Comparison of ENCODE assay signal across 25 mouse cellular contexts in the genomic region with DNA sequence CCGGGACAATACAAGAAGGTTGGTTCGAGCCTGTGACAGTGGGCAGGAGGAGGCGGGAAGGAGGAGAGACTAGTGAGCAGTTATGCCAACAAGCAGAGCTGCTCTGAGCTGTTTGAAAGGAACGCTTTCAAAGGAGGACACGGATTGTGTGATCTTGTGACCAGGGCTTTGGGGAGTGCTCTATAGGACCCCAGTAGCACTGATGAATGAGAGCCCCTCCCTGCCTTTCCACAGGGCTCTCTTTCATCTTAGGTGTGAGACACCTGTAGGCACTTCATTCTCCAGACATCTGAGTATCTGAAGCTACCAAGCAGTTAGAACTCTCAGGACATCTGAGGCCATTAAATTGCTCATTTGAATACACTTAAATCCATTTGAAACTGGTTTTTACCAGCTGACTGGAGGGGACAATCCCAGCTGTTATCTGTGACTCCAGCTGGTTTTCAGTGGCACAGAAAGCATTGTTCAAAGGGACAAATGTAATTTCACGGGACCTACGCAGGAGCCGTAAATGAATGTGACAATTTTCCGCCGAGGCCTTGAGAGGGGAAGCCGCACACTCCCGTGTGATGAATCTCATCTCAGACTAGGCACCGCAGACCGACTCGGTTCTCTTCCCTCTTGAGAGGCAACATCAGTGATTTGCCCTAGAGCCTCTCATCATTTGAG. TPM values are rescaled to one million over a fixed set of nuclear protein-coding genes. Genes with fewer than 3 reads are reported as not detected.
DNase-seq lines count a peak whose midpoint lies in the region; ATAC-seq lines count a peak whose summit lies in the region.
"Had no signal": no experiment of that assay in that cellular context is flagged by ENCODE, and none has a peak within 500 bp of the region (broad histone marks: within the 10 kb centered on the region; RNA-seq: fewer than 3 reads in every experiment).

No protein-coding gene starts in this region.

- no peaks in the 10 kb centered on the region for H3K27me3 ChIP-seq in hindbrain, embryonic 12.5 days
- no peaks in the 10 kb centered on the region for H3K27me3 ChIP-seq in hindbrain, embryonic 14.5 days (ENCODE audit: control insufficient read depth, insufficient read depth, low read length)
- no peaks in the 10 kb centered on the region for H3K27me3 ChIP-seq in midbrain, embryonic 12.5 days
- H3K27me3 ChIP-seq in neural tube, embryonic 14.5 days (ENCODE audit: control insufficient read depth, insufficient read depth, low read length), result no peaks in the 10 kb centered on the region
- H3K27me3 ChIP-seq: embryonic facial prominence, embryonic 13.5 days; forebrain, embryonic 12.5 days; hindbrain, embryonic 15.5 days; intestine, embryonic 15.5 days had no signal

- peak; percentile 54 for ATAC-seq in hindbrain, embryonic 12.5 days (ENCODE audit: low FRiP score)
- no peak for ATAC-seq in hindbrain, embryonic 14.5 days (ENCODE audit: low FRiP score)
- ATAC-seq in midbrain, embryonic 12.5 days (ENCODE audit: low FRiP score, low read depth), result peak; percentile 47; the same call in 1 of the 2 replicates
- ATAC-seq in neural tube, embryonic 14.5 days (ENCODE audit: low read depth), result peak; percentile 24; the same call in 1 of the 2 replicates
- ATAC-seq: activated CD4-positive, CD25-positive, alpha-beta regulatory T cell, adult 4 months; intestine, embryonic 15.5 days; lung, postnatal 0 days had no signal

- H3K27ac ChIP-seq in hindbrain, embryonic 12.5 days, result no peak overlapping the region
- no peak overlapping the region for H3K27ac ChIP-seq in hindbrain, embryonic 14.5 days
- H3K27ac ChIP-seq in midbrain, embryonic 12.5 days (replicated peaks), result no peak overlapping the region
- no peak overlapping the region for H3K27ac ChIP-seq in neural tube, embryonic 14.5 days (ENCODE audit: low read depth, low read length)
- H3K27ac ChIP-seq: embryonic facial prominence, embryonic 13.5 days; forebrain, embryonic 12.5 days; gastrocnemius, adult 2 months; hindbrain, embryonic 15.5 days; intestine, embryonic 15.5 days; layer of hippocampus, adult 2 months; macrophage had no signal

- no peaks in the 10 kb centered on the region for H3K4me1 ChIP-seq in hindbrain, embryonic 12.5 days
- H3K4me1 ChIP-seq in hindbrain, embryonic 14.5 days (replicated peaks; ENCODE audit: control insufficient read depth, insufficient read depth, low read length), result no peaks in the 10 kb centered on the region; the same call in 1 of the 2 replicates
- H3K4me1 ChIP-seq in midbrain, embryonic 12.5 days, result no peaks in the 10 kb centered on the region; the same call in 1 of the 2 replicates
- H3K4me1 ChIP-seq in neural tube, embryonic 14.5 days (ENCODE audit: control insufficient read depth, insufficient read depth, low read length), result no peaks in the 10 kb centered on the region
- H3K4me1 ChIP-seq: embryonic facial prominence, embryonic 13.5 days; forebrain, embryonic 12.5 days; hindbrain, embryonic 15.5 days; intestine, embryonic 15.5 days had no signal

- no peak for DNase-seq in hindbrain, embryonic 14.5 days (ENCODE audit: low spot score)
- peak; percentile 29 for DNase-seq in mesoderm, embryonic 11.5 days (ENCODE audit: low read depth, low spot score)
- DNase-seq in cerebellum, postnatal 25 days, result no peak
- no peak for DNase-seq in gastrocnemius, adult 8-10 months (ENCODE audit: low spot score in 2 of 2)
- DNase-seq: adrenal gland, adult 8-10 months; cerebellum, adult 8-10 months; gastrocnemius, adult 2 months; kidney, adult 9 months; kidney, postnatal 25 days; layer of hippocampus, postnatal 36 days; thymus, postnatal 14 days had no signal

- H3K36me3 ChIP-seq in hindbrain, embryonic 12.5 days, result no peaks in the 10 kb centered on the region
- H3K36me3 ChIP-seq in hindbrain, embryonic 14.5 days (replicated peaks; ENCODE audit: control insufficient read depth, insufficient read depth), result no peaks in the 10 kb centered on the region
- H3K36me3 ChIP-seq in midbrain, embryonic 12.5 days, result no peaks in the 10 kb centered on the region
- H3K36me3 ChIP-seq in neural tube, embryonic 14.5 days (ENCODE audit: control insufficient read depth, insufficient read depth, low read length), result no peaks in the 10 kb centered on the region
- H3K36me3 ChIP-seq: hindbrain, embryonic 15.5 days had no signal

- 56% methylated on average over 15 of the region's 15 CpGs for WGBS in hindbrain, embryonic 12.5 days
- WGBS in hindbrain, embryonic 14.5 days, result 42% methylated on average over 15 of the region's 15 CpGs
- 72% methylated on average over 15 of the region's 15 CpGs for WGBS in midbrain, embryonic 12.5 days
- 42% methylated on average over 15 of the region's 15 CpGs for WGBS in neural tube, embryonic 14.5 days

- no peaks in the 10 kb centered on the region for H3K9me3 ChIP-seq in hindbrain, embryonic 12.5 days (replicated peaks)
- H3K9me3 ChIP-seq in hindbrain, embryonic 14.5 days (ENCODE audit: control insufficient read depth, low read length), result no peaks in the 10 kb centered on the region
- H3K9me3 ChIP-seq in midbrain, embryonic 12.5 days, result no peaks in the 10 kb centered on the region
- H3K9me3 ChIP-seq in neural tube, embryonic 14.5 days (ENCODE audit: control insufficient read depth, low read length), result no peaks in the 10 kb centered on the region
- H3K9me3 ChIP-seq: embryonic facial prominence, embryonic 13.5 days; forebrain, embryonic 12.5 days; hindbrain, embryonic 15.5 days; intestine, embryonic 15.5 days had no signal

- no peak overlapping the region for H3K9ac ChIP-seq in hindbrain, embryonic 12.5 days
- H3K9ac ChIP-seq in hindbrain, embryonic 14.5 days, result no peak overlapping the region
- no peak overlapping the region for H3K9ac ChIP-seq in midbrain, embryonic 12.5 days (replicated peaks)
- no peak overlapping the region for H3K9ac ChIP-seq in neural tube, embryonic 14.5 days (replicated peaks; ENCODE audit: low read depth, low read length)
- H3K9ac ChIP-seq: embryonic facial prominence, embryonic 13.5 days; forebrain, embryonic 12.5 days; hindbrain, embryonic 15.5 days; intestine, embryonic 15.5 days had no signal

- H3K4me2 ChIP-seq in hindbrain, embryonic 12.5 days (replicated peaks), result no peak overlapping the region
- H3K4me2 ChIP-seq in hindbrain, embryonic 14.5 days (replicated peaks), result no peak overlapping the region
- no peak overlapping the region for H3K4me2 ChIP-seq in midbrain, embryonic 12.5 days (replicated peaks)
- H3K4me2 ChIP-seq in neural tube, embryonic 14.5 days (ENCODE audit: low read depth, low read length), result no peak overlapping the region
- H3K4me2 ChIP-seq: embryonic facial prominence, embryonic 13.5 days; forebrain, embryonic 12.5 days; heart, embryonic 11.5 days; hindbrain, embryonic 15.5 days; intestine, embryonic 15.5 days had no signal

- H3K4me3 ChIP-seq in hindbrain, embryonic 12.5 days, result no peak overlapping the region
- no peak overlapping the region for H3K4me3 ChIP-seq in hindbrain, embryonic 14.5 days (replicated peaks; ENCODE audit: low read length)
- no peak overlapping the region for H3K4me3 ChIP-seq in midbrain, embryonic 12.5 days
- H3K4me3 ChIP-seq in neural tube, embryonic 14.5 days (ENCODE audit: low read depth, low read length), result no peak overlapping the region
- H3K4me3 ChIP-seq: embryonic facial prominence, embryonic 13.5 days; erythroblast, embryonic 14.5 days; forebrain, embryonic 12.5 days; gastrocnemius, adult 2 months; hindbrain, embryonic 15.5 days; intestine, embryonic 15.5 days; layer of hippocampus, adult 2 months had no signal

RNA-seq across cellular contexts. Expression of gene Pdgfra, which starts 37.4 kb away (rescaled TPM):
- polyA plus RNA-seq in hindbrain, embryonic 12.5 days (2016; fragmentation: Nextera tagmentation; extraction: Ambion mirVana), result 50.1 and 60.1 TPM in 2 replicates
- 24.1 and 26.1 TPM in 2 replicates for polyA plus RNA-seq in hindbrain, embryonic 14.5 days (2014; fragmentation: Nextera tagmentation; extraction: Ambion mirVana)
- 15.7 and 23.2 TPM in 2 replicates for polyA plus RNA-seq in midbrain, embryonic 12.5 days (2016; fragmentation: Nextera tagmentation; extraction: Ambion mirVana)
- polyA plus RNA-seq in neural tube, embryonic 14.5 days (2014; fragmentation: Nextera tagmentation; extraction: Ambion mirVana), result 11.6 and 23.2 TPM in 2 replicates
- total RNA-seq in gastrocnemius, adult 8-10 months (2022), result 10 to 100 TPM in 3 of 4 experiments, 1 to 10 TPM in 1; 7.0 to 18.1 (median 11.2) TPM
- total RNA-seq: MEL had no signal
- polyA plus RNA-seq: activated CD4-positive, CD25-positive, alpha-beta regulatory T cell, adult 4 months; erythroblast, embryonic 14.5 days; macrophage had no signal
